Mouse (Mus musculus) intestine, embryonic 15.5 days (tissue): ENCODE measurements at regions not wholly inside any gene's neighbourhood (a gene's known extent, or its start where the extent isn't known, plus 50 kb on each side); places are given as distances from the start of the nearest gene placed in this dataset.

Experiments used
- ATAC-seq: fragments of 200-750 bp; cut with Nextera tagmentation; 2 replicates; pipeline ENCODE4 v1.8.0; 2017; ENCODE audit warnings: moderate TSS enrichment, moderate library complexity
- H3K27ac ChIP-seq: fragments of 300-500 bp; sonication (generic); 2 replicates; pipeline ENCODE4 v1.5.1; 2015; ENCODE audit warnings: mild to moderate bottlenecking, inconsistent platforms
- H3K27me3 ChIP-seq: fragments of 300-500 bp; sonication (generic); replicated peaks from 2 replicates; pipeline ENCODE4 v1.6.1; 2015; ENCODE audit warnings: inconsistent platforms
- H3K36me3 ChIP-seq: fragments of 300-500 bp; sonication (generic); 2 replicates; pipeline ENCODE4 v1.6.1; 2015; ENCODE audit warnings: inconsistent platforms
- H3K4me1 ChIP-seq: fragments of 300-500 bp; sonication (generic); replicated peaks from 2 replicates; pipeline ENCODE4 v1.6.1; 2015; ENCODE audit warnings: inconsistent platforms
- H3K4me2 ChIP-seq: fragments of 300-500 bp; sonication (generic); replicated peaks from 2 replicates; pipeline ENCODE4 v1.6.1; 2015; ENCODE audit warnings: mild to moderate bottlenecking, inconsistent platforms
- H3K4me3 ChIP-seq: fragments of 300-500 bp; sonication (generic); replicated peaks from 2 replicates; pipeline ENCODE4 v1.5.1; 2015; ENCODE audit warnings: inconsistent platforms
- H3K9ac ChIP-seq: fragments of 300-500 bp; sonication (generic); 2 replicates; pipeline ENCODE4 v1.6.1; 2015; ENCODE audit warnings: inconsistent platforms
- H3K9me3 ChIP-seq: fragments of 300-500 bp; sonication (generic); 2 replicates; pipeline ENCODE4 v1.6.1; 2016; ENCODE audit warnings: inconsistent platforms
- WGBS: fragments of 180-500 bp; shearing (Covaris S2); methylation state at CpG from one replicate; pipeline ENCODE4 v1.1.7; 2015; 5-methylcytosine and 5-hydroxymethylcytosine counted together

DNA sequence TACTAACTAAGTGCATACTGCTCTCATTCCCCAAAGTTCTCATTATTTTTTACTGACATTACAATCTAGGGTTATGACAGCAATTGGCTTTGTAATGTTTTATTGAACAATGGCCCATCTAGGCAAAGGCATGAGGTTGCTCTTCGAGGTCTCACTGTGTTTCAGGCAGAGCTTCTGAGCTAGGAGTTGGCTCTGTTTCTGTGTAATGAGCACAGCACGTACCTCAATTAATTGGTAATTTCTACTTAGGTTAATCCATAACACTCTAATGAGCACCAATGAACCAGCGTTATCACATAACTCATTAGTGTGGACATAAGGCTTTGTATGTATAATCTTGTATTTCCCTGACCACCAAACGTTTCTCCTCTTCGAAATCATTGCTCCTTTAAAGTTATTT, 398.6 kb upstream of the Gm10295 start:
- Histone ChIP-seq H3K27me3 (no peaks in the 10 kb centered on the region), H3K9me3 (no peaks in the 10 kb centered on the region), H3K27ac (no peak overlapping the region), H3K36me3 (no peaks in the 10 kb centered on the region), H3K4me1 (no peaks in the 10 kb centered on the region), H3K4me3 (no peak overlapping the region), H3K9ac (no peak overlapping the region), H3K4me2 (no peak overlapping the region)
- ATAC-seq = no peak
- WGBS = 79% methylated on average over 5 of the region's 5 CpGs

DNA sequence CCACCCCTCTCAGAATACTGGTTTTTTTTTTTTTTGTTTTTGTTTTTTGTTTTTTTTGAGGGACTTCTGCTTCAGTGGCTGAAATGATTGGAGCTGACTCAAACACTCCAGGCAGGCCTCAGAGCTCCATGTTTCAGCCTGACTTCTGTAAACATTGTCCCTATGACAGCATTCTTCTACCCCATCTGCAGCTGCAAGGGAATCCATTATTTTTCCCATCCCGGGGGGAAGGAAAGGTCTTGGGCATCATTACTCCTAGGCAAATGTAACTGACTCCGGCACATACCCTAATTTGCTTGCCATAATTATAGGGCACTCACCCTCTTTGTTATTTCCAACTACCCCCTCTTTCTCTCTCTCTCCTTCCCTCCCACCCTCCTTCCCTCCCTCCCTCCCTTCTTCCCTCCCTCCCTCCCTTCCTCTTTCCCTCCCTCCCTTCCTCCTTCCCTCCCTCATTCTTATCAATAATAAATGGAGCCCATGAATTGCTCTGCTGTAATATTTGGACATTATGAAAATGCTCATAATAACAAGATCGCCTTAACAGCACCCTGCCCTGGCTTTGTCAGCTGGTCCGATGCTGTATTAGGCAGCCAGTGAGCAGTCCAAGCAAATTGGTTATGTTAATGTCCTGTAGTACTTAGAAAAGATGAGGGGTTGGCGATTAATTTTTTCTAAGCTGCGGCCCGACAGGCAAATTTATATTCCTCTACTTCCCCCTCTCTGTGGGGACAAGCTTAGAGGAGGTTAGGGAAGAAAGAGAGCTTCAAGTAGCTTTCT, 395.0 kb upstream of the Gm10295 start:
- Histone ChIP-seq H3K36me3 (no peaks in the 10 kb centered on the region), H3K4me2 (no peak overlapping the region), H3K4me3 (no peak overlapping the region), H3K27ac (no peak overlapping the region), H3K9ac (no peak overlapping the region), H3K27me3 (no peaks in the 10 kb centered on the region), H3K9me3 (no peaks in the 10 kb centered on the region), H3K4me1 (no peaks in the 10 kb centered on the region)
- WGBS = 68% methylated on average over 7 of the region's 7 CpGs
- no peak for ATAC-seq

DNA sequence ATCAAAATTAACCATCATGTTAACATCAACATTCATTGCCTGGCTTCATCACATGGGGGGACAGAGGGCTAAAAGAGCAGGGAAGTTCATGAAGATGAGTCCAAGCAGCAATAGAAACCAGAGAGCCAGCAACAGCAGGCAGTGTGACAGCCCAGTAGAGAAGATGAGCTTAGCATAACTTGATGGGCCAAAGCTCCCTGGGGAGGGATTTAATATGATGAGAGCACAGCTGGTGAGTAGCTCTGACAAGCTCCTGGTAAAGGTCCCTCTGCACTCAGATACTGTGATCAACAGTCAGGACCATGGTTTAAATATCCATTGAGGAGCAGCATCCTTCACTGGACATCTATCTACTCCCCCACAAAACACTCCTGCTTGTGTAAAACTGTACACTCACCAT, 377.2 kb upstream of the Gm10295 start:
- Histone ChIP-seq H3K27me3 (no peaks in the 10 kb centered on the region), H3K4me1 (no peaks in the 10 kb centered on the region), H3K27ac (no peak overlapping the region), H3K9me3 (no peaks in the 10 kb centered on the region), H3K36me3 (no peaks in the 10 kb centered on the region), H3K4me2 (no peak overlapping the region), H3K9ac (no peak overlapping the region), H3K4me3 (no peak overlapping the region)
- ATAC-seq = no peak

DNA sequence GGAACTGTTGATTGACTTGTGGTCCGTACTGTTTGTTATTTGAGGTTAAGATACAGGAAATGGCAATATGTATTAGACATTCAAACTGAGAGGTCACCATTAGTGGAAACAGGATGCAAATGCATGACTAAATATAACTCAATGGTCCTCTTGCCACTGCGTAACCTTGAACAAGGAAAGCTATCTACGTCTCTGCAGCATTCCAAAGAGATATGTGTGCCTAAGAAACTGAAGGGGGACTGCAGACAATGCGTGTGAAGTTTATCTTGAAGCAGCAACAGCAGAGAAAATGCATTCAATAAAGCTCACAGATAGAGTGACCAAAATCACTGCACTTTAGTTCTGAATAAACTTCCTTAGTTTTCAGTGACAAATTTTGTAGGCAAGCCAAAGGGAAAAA, 356.9 kb upstream of the Gm10295 start:
- Histone ChIP-seq H3K27me3 (no peaks in the 10 kb centered on the region; the same call in 1 of the 2 replicates), H3K4me1 (peaks cover 6% of the 10 kb centered on the region; the same call in 1 of the 2 replicates), H3K9me3 (no peaks in the 10 kb centered on the region), H3K9ac (no peak overlapping the region), H3K27ac (no peak overlapping the region), H3K4me3 (no peak overlapping the region), H3K36me3 (no peaks in the 10 kb centered on the region), H3K4me2 (no peak overlapping the region)
- 59% methylated on average over 4 of the region's 4 CpGs for WGBS
- ATAC-seq = no peak

DNA sequence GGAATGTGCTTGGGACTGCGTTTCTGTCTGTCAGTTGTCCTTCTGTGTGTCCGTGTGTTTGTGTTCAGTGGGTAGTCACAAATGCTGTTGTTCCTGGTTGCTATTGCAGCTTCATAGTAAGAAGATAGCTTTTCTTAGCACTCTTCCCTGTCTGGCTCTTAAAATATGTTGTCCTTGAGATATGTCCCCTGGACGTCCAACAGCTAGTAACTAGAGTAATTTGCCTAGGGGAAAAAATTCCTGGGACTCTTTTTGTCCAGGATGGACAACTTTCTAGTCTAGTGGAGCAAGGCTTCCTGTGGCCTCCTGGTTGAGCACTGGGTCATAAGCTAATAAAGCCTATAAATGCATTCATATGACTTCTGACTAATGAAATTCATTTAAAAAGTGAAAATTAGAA, 354.9 kb upstream of the Gm10295 start:
- WGBS = 60% methylated on average over 3 of the region's 3 CpGs
- no peaks in the 10 kb centered on the region for H3K9me3 ChIP-seq
- no peak for ATAC-seq

DNA sequence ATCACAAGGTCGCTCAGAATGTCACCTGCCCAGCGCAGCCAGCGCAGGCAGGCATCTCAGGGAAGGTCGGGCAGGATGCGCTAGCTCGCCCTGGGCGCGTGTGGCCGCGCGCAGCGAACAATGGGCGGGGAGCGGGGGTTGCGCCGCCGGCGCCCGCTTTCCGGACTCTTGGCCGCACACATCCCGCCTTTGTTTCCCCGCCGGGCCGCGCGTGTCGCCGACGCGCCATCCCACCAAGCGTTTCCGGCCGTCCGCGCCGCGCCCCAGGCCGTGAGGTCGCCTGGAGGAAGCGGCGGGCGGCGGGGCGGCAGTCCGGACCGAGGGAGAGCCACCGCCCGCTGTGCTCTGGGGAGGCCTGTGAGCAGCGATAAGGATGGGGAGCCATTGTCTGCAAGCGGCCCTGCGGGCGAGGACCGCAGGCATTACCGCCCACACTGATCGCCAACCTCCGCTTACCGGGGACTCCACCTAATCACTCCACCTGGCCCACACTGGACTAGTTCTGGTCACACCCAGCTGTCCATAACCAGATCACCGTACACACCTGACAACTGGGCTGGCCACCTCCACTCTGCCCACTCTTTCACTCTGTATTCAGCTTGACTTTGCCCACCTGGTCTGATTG, 354.3 kb upstream of the Gm10295 start:
- peaks cover 6% of the 10 kb centered on the region; the same call in 1 of the 2 replicates for H3K4me1 ChIP-seq
- peak overlapping the region; percentile 54 for H3K9ac ChIP-seq
- no peaks in the 10 kb centered on the region; the same call in 1 of the 2 replicates for H3K27me3 ChIP-seq
- under 1% methylated on average over 59 of the region's 59 CpGs for WGBS
- H3K4me3 ChIP-seq = peak overlapping the region; percentile 54
- peak overlapping the region; percentile 9; the same call in 1 of the 2 replicates for H3K27ac ChIP-seq
- no peaks in the 10 kb centered on the region for H3K9me3 ChIP-seq
- H3K36me3 ChIP-seq = no peaks in the 10 kb centered on the region
- H3K4me2 ChIP-seq = peak overlapping the region; percentile 96
- peak; percentile 82 for ATAC-seq

More for the DNA sequence above, 354.9 kb upstream of the Gm10295 start:
- no peaks in the 10 kb centered on the region; the same call in 1 of the 2 replicates for H3K27me3 ChIP-seq
- no peak overlapping the region for H3K4me3 ChIP-seq
- H3K4me2 ChIP-seq = peak overlapping the region; percentile 96; the same call in 1 of the 2 replicates
- H3K4me1 ChIP-seq = peaks cover 6% of the 10 kb centered on the region; the same call in 1 of the 2 replicates
- no peaks in the 10 kb centered on the region for H3K36me3 ChIP-seq
- no peak overlapping the region for H3K9ac ChIP-seq
- H3K27ac ChIP-seq = no peak overlapping the region

DNA sequence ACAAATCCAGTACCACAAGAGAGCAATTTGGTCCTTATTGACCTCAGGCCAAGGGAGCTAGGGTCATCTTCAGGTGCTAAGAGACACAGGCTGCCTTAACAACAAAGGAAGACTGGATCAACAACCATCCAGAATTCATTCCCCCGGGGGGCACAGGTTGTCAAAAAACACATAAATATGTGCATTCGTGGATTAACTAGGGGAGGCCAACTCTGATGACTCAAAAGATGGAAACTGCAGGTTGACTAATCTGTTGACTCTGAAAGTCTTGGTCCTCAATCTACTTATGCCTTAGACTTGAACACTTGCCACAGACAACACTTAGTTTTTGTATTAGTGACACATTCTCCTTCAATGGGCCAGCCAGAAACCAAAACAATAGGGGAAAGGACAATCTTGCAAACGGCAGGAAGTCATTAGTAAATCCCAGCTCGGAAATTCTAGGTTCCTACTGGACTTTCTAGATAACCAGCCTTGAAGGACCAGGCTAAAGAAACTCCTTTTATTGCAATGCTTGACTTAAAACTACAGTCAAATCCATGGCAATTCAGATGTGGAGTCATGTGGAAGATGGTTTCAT, 353.5 kb upstream of the Gm10295 start:
- H3K27me3 ChIP-seq = no peaks in the 10 kb centered on the region; the same call in 1 of the 2 replicates
- 59% methylated on average over 4 of the region's 4 CpGs for WGBS
- H3K4me1 ChIP-seq = peaks cover 6% of the 10 kb centered on the region; the same call in 1 of the 2 replicates
- no peaks in the 10 kb centered on the region for H3K36me3 ChIP-seq
- H3K4me2 ChIP-seq = peak overlapping the region; percentile 96
- H3K9ac ChIP-seq = no peak overlapping the region
- no peak overlapping the region for H3K4me3 ChIP-seq
- no peak for ATAC-seq
- H3K27ac ChIP-seq = 0 out of 2 replicates have a peak overlapping the region, but pooled peaks have one; percentile 9
- no peaks in the 10 kb centered on the region for H3K9me3 ChIP-seq
